Mouse (Mus musculus) small intestine, adult 2 months (tissue): ENCODE data around the gene Bcl6.

ENCODE experiments used
- CTCF ChIP-seq: fragments of 200-500 bp; IDR thresholded peaks from 2 replicates; pipeline ENCODE4 v1.5.1; 2012; ENCODE audit warnings: low read depth, mild to moderate bottlenecking, control low read depth, inconsistent platforms, low read length, moderate library complexity, mixed read lengths; ENCODE audit not compliant: insufficient replicate concordance, insufficient read length; ENCODE audit errors: extremely low read depth
- POLR2A ChIP-seq: fragments of 200-500 bp; IDR thresholded peaks from 2 replicates; pipeline ENCODE4 v1.6.1; 2012; ENCODE audit warnings: low read depth, mild to moderate bottlenecking, control low read depth, inconsistent platforms, low read length, moderate library complexity

DNA sequence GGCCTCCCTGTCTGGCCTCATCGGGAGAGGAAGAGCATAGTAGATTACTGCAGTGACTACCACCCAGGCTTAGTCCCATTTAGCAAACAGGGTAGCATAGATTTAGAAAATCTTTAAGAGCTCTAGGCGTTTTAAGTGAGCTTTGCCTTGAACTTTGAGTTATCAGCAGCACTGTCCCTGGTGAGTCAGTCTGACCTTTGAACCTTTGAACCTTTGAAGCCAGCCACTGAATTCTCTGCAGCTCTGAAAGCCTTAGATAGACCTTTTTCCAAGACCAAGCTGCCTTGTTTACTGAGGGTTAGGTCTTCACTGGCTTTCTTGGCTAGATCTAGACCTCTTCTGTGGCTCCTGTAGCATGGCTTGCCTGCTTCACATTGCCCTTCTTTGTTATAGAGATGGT is 45.8 kb upstream of the Bcl6 start:
- TF ChIP-seq CTCF, result no peak
- TF ChIP-seq POLR2A, result no peak
